Mouse (Mus musculus): ENCODE data around the gene Zfp277. TPM values are rescaled to one million over a fixed set of nuclear protein-coding genes. Genes with fewer than 3 reads are reported as not detected.

Zfp277 gene
- polyA plus RNA-seq, 1 experiment from 2014 or later = 41.8 TPM

DNA sequence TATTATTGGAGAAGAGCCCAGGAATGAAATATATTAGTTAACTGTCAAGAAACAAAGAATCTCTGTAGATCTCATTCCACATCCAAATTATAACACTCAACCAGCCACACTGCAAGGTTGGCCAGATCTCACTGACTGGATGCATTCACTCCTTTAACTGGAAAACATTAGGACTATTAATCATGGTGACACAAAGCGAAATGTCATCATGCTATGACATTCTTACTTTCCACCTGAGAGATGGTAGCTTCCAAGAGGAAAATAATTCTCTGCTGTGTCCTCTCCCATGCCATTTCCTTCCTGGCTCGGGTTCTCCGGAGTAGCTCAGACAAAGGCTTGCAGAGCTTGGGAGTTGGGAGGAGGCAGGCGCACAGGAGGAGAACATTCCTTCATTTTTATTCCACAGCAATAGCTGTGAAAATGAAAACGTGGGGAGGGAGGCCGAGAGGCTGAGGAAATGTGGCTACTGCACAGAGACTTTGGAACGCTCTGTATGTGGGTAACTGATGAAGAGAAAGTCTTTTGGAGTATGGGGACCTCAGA, 17.1 kb upstream of the Zfp277 start:
- Histone ChIP-seq H3K27ac (peak overlapping the region; percentile 44; the same call in 1 of the 2 replicates), H3K27me3 (ENCODE audit: insufficient read depth, low read length) (no peaks in the 10 kb centered on the region), H3K4me3 (replicated peaks; ENCODE audit: low read depth, low read length) (no peak overlapping the region), H3K4me1 (replicated peaks; ENCODE audit: insufficient read depth, low read length) (no peaks in the 10 kb centered on the region), H3K9me3 (replicated peaks; ENCODE audit: low read length) (no peaks in the 10 kb centered on the region), H3K4me2 (ENCODE audit: low read length) (no peak overlapping the region), H3K36me3 (ENCODE audit: insufficient read depth, low read length) (no peaks in the 10 kb centered on the region), H3K9ac (ENCODE audit: low read depth, low read length) (no peak overlapping the region)
- ATAC-seq (replicated peaks; ENCODE audit: low FRiP score, low read depth) (no peak), DNase-seq (ENCODE audit: low spot score) (peak; percentile 54)
- no peak for TF ChIP-seq CTCF (IDR thresholded peaks at IDR 0.05; ENCODE audit: low read depth)
- WGBS = 50% methylated on average over 7 of the region's 7 CpGs

DNA sequence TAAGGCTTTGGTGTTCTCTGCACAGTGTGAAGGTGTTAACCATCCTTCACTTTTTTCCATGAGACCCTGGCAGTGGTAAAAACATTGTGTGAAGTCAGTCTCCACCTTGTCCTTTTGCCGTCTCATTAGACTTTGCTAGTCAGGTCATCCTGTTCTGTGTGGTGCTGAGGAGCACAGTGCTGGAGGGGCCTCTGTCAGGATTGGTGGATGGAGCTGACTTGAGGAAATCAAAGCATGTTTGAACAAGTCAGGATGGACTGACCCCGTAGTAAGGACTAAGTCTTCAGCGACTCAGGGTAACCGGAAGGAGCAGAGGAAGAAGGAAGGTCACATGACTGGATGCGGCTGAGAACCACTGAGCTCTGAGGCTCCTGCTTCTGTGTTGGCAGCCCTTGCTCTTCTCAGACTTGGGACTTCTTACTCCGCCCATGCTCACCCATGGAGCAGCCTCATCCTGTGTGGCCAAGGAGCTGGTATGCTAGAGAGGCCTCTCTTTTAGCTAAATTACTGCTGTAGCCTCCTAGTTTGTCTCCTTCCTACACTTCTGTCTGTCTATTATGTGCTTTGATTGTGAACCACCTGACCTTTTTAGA, 14.1 kb upstream of the Zfp277 start:
- DNase-seq (ENCODE audit: low spot score) = no peak
- Histone ChIP-seq H3K4me1 (replicated peaks; ENCODE audit: insufficient read depth, low read length) (no peaks in the 10 kb centered on the region), H3K9ac (ENCODE audit: low read depth, low read length) (no peak overlapping the region), H3K9me3 (replicated peaks; ENCODE audit: low read length) (no peaks in the 10 kb centered on the region), H3K36me3 (ENCODE audit: insufficient read depth, low read length) (no peaks in the 10 kb centered on the region), H3K27ac (peak overlapping the region; percentile 31; the same call in 1 of the 2 replicates), H3K4me3 (replicated peaks; ENCODE audit: low read depth, low read length) (no peak overlapping the region), H3K27me3 (ENCODE audit: insufficient read depth, low read length) (no peaks in the 10 kb centered on the region), H3K4me2 (ENCODE audit: low read length) (no peak overlapping the region)
- ATAC-seq (replicated peaks; ENCODE audit: low FRiP score, low read depth) = no peak
- WGBS = 71% methylated on average over 6 of the region's 6 CpGs
- TF ChIP-seq CTCF (IDR thresholded peaks at IDR 0.05; ENCODE audit: low read depth) = no peak

- no peaks in the 10 kb centered on the region for H3K27me3 ChIP-seq (ENCODE audit: insufficient read depth, low read length)
- no peaks in the 10 kb centered on the region for H3K9me3 ChIP-seq (replicated peaks; ENCODE audit: low read length)
- ATAC-seq (replicated peaks; ENCODE audit: low FRiP score, low read depth) (no peak), DNase-seq (ENCODE audit: low spot score) (peak; percentile 33)
- no peak overlapping the region for H3K9ac ChIP-seq (ENCODE audit: low read depth, low read length)
- TF ChIP-seq CTCF (IDR thresholded peaks at IDR 0.05; ENCODE audit: low read depth) = no peak
- no peaks in the 10 kb centered on the region for H3K36me3 ChIP-seq (ENCODE audit: insufficient read depth, low read length)
- no peak overlapping the region for H3K4me3 ChIP-seq (replicated peaks; ENCODE audit: low read depth, low read length)
- H3K27ac ChIP-seq = no peak overlapping the region
- 56% methylated on average over 3 of the region's 3 CpGs for WGBS
- H3K4me2 ChIP-seq (ENCODE audit: low read length) = no peak overlapping the region
- H3K4me1 ChIP-seq (replicated peaks; ENCODE audit: insufficient read depth, low read length) = no peaks in the 10 kb centered on the region
Measured at GRCm38 (mm10) chr12:40458977-40459376, 13.3 kb upstream of the Zfp277 start.

GRCm38 (mm10) chr12:40456517-40456916, 10.8 kb upstream of the Zfp277 start:
- H3K9me3 ChIP-seq (replicated peaks; ENCODE audit: low read length) = no peaks in the 10 kb centered on the region
- no peaks in the 10 kb centered on the region for H3K4me1 ChIP-seq (replicated peaks; ENCODE audit: insufficient read depth, low read length)
- no peak for TF ChIP-seq CTCF (IDR thresholded peaks at IDR 0.05; ENCODE audit: low read depth)
- H3K27me3 ChIP-seq (ENCODE audit: insufficient read depth, low read length) = no peaks in the 10 kb centered on the region
- no peak overlapping the region for H3K27ac ChIP-seq
- DNase-seq (ENCODE audit: low spot score) (no peak), ATAC-seq (replicated peaks; ENCODE audit: low FRiP score, low read depth) (no peak)
- H3K4me3 ChIP-seq (replicated peaks; ENCODE audit: low read depth, low read length) = no peak overlapping the region
- H3K9ac ChIP-seq (ENCODE audit: low read depth, low read length) = no peak overlapping the region
- H3K36me3 ChIP-seq (ENCODE audit: insufficient read depth, low read length) = no peaks in the 10 kb centered on the region
- H3K4me2 ChIP-seq (ENCODE audit: low read length) = no peak overlapping the region
- 92% methylated on average over 2 of the region's 2 CpGs for WGBS

GRCm38 (mm10) chr12:40449119-40449795, 3.6 kb upstream of the Zfp277 start:
- Histone ChIP-seq H3K27ac (no peak overlapping the region), H3K4me3 (replicated peaks; ENCODE audit: low read depth, low read length) (no peak overlapping the region), H3K9me3 (replicated peaks; ENCODE audit: low read length) (no peaks in the 10 kb centered on the region), H3K4me2 (ENCODE audit: low read length) (peak overlapping the region; percentile 23), H3K4me1 (replicated peaks; ENCODE audit: insufficient read depth, low read length) (peaks cover 13% of the 10 kb centered on the region; the same call in 1 of the 2 replicates), H3K9ac (ENCODE audit: low read depth, low read length) (no peak overlapping the region), H3K36me3 (ENCODE audit: insufficient read depth, low read length) (no peaks in the 10 kb centered on the region), H3K27me3 (ENCODE audit: insufficient read depth, low read length) (no peaks in the 10 kb centered on the region)
- no peak for TF ChIP-seq CTCF (IDR thresholded peaks at IDR 0.05; ENCODE audit: low read depth)
- ATAC-seq (replicated peaks; ENCODE audit: low FRiP score, low read depth) = no peak
- 49% methylated on average over 9 of the region's 9 CpGs for WGBS
- DNase-seq (ENCODE audit: low spot score) = no peak

DNA sequence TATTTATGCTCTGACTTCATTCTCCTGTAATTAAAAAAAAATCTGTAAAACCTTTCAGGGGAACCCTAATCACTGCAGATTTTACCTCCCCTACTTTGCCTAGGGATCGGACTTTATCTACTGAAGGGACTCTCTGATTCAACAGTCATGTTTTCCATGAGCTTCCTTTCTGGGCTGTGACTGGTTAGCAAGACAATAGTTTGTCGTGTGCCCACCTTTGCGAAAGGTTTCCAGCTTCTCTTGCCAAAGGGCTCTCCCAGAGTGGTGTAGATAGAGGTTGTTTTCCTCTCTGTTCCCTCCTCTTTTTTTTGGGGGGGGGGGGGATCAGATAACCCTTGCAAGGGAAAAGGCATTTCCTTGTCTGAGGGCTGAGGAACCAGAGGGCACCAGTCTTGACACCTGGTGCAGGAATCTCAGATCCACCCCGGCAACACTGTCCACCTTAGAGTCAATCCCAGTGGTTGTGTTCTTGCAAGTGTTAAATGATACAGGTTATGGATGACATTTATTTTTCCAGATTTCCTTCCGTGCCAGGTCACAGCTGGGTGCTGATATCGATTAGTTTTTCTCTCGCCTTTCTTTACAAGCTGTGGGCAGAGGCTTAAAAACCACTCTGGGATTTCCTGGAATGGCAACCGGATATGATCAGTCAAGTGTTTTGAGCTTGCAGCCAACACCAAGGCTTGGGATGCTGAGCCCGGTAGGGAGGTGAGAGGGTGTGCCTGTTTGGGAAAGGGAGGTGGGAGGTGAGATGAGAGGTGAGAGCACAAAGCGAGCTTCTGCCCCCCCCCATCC, 2.1 kb upstream of the Zfp277 start:
- Histone ChIP-seq H3K9me3 (replicated peaks; ENCODE audit: low read length) (no peaks in the 10 kb centered on the region), H3K4me2 (ENCODE audit: low read length) (peak overlapping the region; percentile 90), H3K27ac (no peak overlapping the region), H3K4me3 (replicated peaks; ENCODE audit: low read depth, low read length) (peak overlapping the region; percentile 85), H3K27me3 (ENCODE audit: insufficient read depth, low read length) (no peaks in the 10 kb centered on the region), H3K36me3 (ENCODE audit: insufficient read depth, low read length) (no peaks in the 10 kb centered on the region), H3K9ac (ENCODE audit: low read depth, low read length) (peak overlapping the region; percentile 81; the same call in 1 of the 2 replicates), H3K4me1 (replicated peaks; ENCODE audit: insufficient read depth, low read length) (peaks cover 13% of the 10 kb centered on the region; the same call in 1 of the 2 replicates)
- WGBS = 19% methylated on average over 10 of the region's 10 CpGs
- ATAC-seq (replicated peaks; ENCODE audit: low FRiP score, low read depth) (no peak), DNase-seq (ENCODE audit: low spot score) (no peak)
- no peak for TF ChIP-seq CTCF (IDR thresholded peaks at IDR 0.05; ENCODE audit: low read depth)

Measured in kidney, postnatal 0 days (tissue).